Mouse (Mus musculus): ENCODE results near the gene Tdrd12.
"Not testable (repeated sequence)": the region's sequence is repeated elsewhere in the genome, so short reads cannot be mapped to it uniquely, and the experiment has no call there.

DNA sequence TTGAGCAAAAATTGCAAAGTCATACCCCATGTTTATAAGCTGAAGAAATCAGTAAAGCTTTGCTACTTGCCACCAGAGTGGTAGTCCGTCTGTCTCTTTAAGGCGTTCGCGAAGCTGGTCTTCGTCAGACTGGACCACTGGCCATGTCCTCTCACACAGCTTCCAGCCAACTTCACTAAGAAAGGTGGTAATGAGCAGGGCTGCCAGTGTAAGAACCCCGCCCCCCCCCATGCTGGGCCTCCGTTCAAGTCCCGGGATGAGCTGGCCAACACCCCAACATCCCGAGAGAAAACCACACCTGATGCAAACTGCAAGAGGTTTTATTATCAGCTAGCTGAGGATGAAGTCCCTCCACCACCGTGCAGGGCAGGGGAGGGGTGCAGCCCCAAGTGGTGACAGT is 27.3 kb upstream of the Tdrd12 start:
- TF ChIP-seq CTCF (IDR thresholded peaks at IDR 0.05; ENCODE audit: low read depth, low read length); GATA1 (IDR thresholded peaks at IDR 0.05; ENCODE audit: borderline replicate concordance, low read length); POLR2AphosphoS5 (IDR thresholded peaks at IDR 0.05; ENCODE audit: insufficient replicate concordance, low read depth, low read length); TAL1 (conservative IDR thresholded peaks at IDR 0.05; ENCODE audit: low read depth, low read length); GATA2 (IDR thresholded peaks at IDR 0.05; ENCODE audit: borderline replicate concordance, low read depth, low read length): not testable (repeated sequence)
